Mouse (Mus musculus): ENCODE data around the gene Gid4. TPM values are rescaled to one million over a fixed set of nuclear protein-coding genes. Genes with fewer than 3 reads are reported as not detected.

Gid4 gene
- 26.6 and 30.0 TPM in 2 replicates for polyA plus RNA-seq (2016; fragmentation: Nextera tagmentation; extraction: Ambion mirVana)

- H3K36me3 ChIP-seq: no peaks in the 10 kb centered on the region
- WGBS: under 1% methylated on average over 79 of the region's 81 CpGs
Measured at GRCm38 (mm10) chr11:60416963-60417716, at the start of gene Gid4. TSS of gene Gid4 (plus strand) at chr11:60417145.

GRCm38 (mm10) chr11:60367256-60367655 is 49.7 kb upstream of the Gid4 start:
- 79% methylated on average over 3 of the region's 3 CpGs for WGBS
- H3K27ac ChIP-seq: no peak overlapping the region
- peaks cover 22% of the 10 kb centered on the region for H3K4me1 ChIP-seq (replicated peaks)
- no peaks in the 10 kb centered on the region for H3K27me3 ChIP-seq (ENCODE audit: insufficient read depth, poor library complexity, severe bottlenecking)
- no peaks in the 10 kb centered on the region for H3K36me3 ChIP-seq
- H3K9me3 ChIP-seq: no peaks in the 10 kb centered on the region
- no peak overlapping the region for H3K4me3 ChIP-seq
- DNase-seq (ENCODE audit: low spot score): no peak

More at GRCm38 (mm10) chr11:60416963-60417716, at the start of gene Gid4:
- peak; percentile 99 for DNase-seq (ENCODE audit: low spot score)
- Histone ChIP-seq H3K27ac (peak within 1 kb of the TSS; percentile 95), H3K4me1 (replicated peaks) (peaks cover 49% of the 10 kb centered on the region), H3K27me3 (ENCODE audit: insufficient read depth, poor library complexity, severe bottlenecking) (no peaks in the 10 kb centered on the region), H3K9me3 (no peaks in the 10 kb centered on the region), H3K4me3 (peak within 1 kb of the TSS; percentile 94)

GRCm38 (mm10) chr11:60368909-60369308 is 48.0 kb upstream of the Gid4 start:
- no peak for DNase-seq (ENCODE audit: low spot score)
- H3K4me1 ChIP-seq (replicated peaks): peaks cover 22% of the 10 kb centered on the region
- 81% methylated on average over 4 of the region's 4 CpGs for WGBS
- no peaks in the 10 kb centered on the region for H3K27me3 ChIP-seq (ENCODE audit: insufficient read depth, poor library complexity, severe bottlenecking)
- H3K4me3 ChIP-seq: no peak overlapping the region
- no peaks in the 10 kb centered on the region for H3K9me3 ChIP-seq
- H3K36me3 ChIP-seq: no peaks in the 10 kb centered on the region
- no peak overlapping the region for H3K27ac ChIP-seq

DNA sequence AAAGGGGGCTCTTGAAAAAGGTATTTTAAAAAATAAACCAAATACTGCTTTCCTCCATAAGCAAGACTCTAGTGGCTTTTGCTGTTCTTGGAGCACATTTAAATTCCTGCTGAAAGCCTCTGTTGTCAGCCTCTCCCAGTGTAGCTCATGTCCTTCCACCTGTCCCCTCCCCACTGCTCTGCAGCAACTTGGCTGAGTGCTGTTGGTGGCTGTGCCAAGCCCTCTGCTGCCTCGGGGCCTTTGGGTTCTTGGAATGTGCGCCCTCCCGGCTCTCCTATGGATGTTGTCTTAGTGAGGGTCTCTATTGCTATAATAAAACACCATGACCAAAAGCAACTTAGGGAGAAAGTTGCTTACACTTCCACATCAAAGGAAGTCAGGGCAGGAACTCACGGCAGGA is 47.5 kb upstream of the Gid4 start:
- DNase-seq (ENCODE audit: low spot score): no peak
- WGBS: 75% methylated on average over 4 of the region's 4 CpGs
- Histone ChIP-seq H3K9me3 (no peaks in the 10 kb centered on the region), H3K36me3 (no peaks in the 10 kb centered on the region), H3K4me3 (no peak overlapping the region), H3K27ac (no peak overlapping the region), H3K4me1 (replicated peaks) (peaks cover 22% of the 10 kb centered on the region), H3K27me3 (ENCODE audit: insufficient read depth, poor library complexity, severe bottlenecking) (no peaks in the 10 kb centered on the region)

DNA sequence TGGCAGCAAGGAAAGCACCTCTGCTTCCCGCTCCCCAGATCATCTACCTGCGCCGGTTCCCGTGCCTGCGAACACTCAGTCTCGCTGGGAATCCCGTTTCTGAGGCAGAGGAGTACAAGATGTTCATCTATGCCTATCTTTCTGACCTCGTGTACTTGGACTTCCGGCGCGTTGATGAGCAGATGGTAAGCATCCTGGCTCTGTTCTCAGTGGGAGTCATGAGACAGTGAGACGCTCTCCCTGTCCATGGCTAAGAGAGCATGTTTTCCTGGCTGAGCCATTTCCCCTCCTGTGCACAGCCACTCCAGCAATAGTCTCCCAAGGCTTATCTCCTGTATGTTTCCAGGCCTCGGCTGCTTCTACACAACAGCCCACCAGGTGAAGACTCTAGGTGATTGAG is 46.5 kb upstream of the Gid4 start:
- no peak overlapping the region for H3K27ac ChIP-seq
- no peaks in the 10 kb centered on the region for H3K36me3 ChIP-seq
- H3K9me3 ChIP-seq: no peaks in the 10 kb centered on the region
- DNase-seq (ENCODE audit: low spot score): no peak
- no peaks in the 10 kb centered on the region for H3K27me3 ChIP-seq (ENCODE audit: insufficient read depth, poor library complexity, severe bottlenecking)
- H3K4me1 ChIP-seq (replicated peaks): peaks cover 26% of the 10 kb centered on the region
- no peak overlapping the region for H3K4me3 ChIP-seq
- 88% methylated on average over 13 of the region's 13 CpGs for WGBS

DNA sequence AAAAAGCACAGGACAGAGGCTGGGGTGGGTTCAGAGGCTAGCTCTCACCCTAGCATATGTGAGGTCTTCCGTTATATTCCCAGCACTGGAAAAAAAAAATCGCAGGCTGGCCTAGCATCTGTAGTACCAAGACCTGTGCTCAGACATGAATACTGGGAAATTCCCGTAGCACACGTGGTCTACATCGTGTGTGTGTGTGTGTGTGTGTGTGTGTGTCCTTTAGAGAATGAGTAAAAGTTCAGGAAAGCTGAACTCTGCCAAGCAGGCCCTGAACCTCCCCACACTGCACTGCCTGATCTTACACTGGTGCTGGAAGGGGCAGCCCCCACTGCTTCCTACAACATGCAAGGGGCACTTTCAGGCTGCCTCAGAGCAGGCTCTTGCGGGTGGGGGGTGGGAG is 42.5 kb upstream of the Gid4 start:
- no peak overlapping the region for H3K27ac ChIP-seq
- peaks cover 8% of the 10 kb centered on the region for H3K4me1 ChIP-seq (replicated peaks)
- WGBS: 86% methylated on average over 6 of the region's 6 CpGs
- no peaks in the 10 kb centered on the region for H3K36me3 ChIP-seq
- no peak for DNase-seq (ENCODE audit: low spot score)
- H3K4me3 ChIP-seq: no peak overlapping the region
- no peaks in the 10 kb centered on the region for H3K9me3 ChIP-seq
- H3K27me3 ChIP-seq (ENCODE audit: insufficient read depth, poor library complexity, severe bottlenecking): no peaks in the 10 kb centered on the region

DNA sequence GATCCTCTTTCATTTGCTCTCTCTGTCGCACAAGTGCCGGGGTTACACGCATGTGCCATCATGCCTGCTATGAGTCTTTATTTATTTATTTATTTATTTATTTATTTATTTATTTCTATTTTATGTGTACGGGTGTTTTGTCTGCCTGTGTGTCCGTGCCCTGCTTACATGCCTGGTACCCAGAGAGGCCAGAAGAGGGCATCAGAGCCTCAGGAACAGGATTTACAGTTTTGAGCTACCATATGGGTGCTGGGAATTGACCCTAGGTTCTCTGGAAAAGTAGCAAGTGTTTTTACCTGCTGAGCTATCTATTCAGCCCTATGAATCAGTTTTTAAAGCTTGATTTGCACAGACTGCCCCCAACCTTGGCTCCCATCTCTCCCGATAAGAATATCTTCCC is 33.4 kb upstream of the Gid4 start:
- DNase-seq (ENCODE audit: low spot score): no peak
- H3K4me1 ChIP-seq (replicated peaks): peaks cover 25% of the 10 kb centered on the region
- no peak overlapping the region for H3K27ac ChIP-seq
- WGBS: 88% methylated on average over 6 of the region's 6 CpGs
- no peaks in the 10 kb centered on the region for H3K36me3 ChIP-seq
- no peak overlapping the region for H3K4me3 ChIP-seq
- no peaks in the 10 kb centered on the region for H3K9me3 ChIP-seq
- H3K27me3 ChIP-seq (ENCODE audit: insufficient read depth, poor library complexity, severe bottlenecking): peaks cover 5% of the 10 kb centered on the region; the same call in 1 of the 2 replicates

DNA sequence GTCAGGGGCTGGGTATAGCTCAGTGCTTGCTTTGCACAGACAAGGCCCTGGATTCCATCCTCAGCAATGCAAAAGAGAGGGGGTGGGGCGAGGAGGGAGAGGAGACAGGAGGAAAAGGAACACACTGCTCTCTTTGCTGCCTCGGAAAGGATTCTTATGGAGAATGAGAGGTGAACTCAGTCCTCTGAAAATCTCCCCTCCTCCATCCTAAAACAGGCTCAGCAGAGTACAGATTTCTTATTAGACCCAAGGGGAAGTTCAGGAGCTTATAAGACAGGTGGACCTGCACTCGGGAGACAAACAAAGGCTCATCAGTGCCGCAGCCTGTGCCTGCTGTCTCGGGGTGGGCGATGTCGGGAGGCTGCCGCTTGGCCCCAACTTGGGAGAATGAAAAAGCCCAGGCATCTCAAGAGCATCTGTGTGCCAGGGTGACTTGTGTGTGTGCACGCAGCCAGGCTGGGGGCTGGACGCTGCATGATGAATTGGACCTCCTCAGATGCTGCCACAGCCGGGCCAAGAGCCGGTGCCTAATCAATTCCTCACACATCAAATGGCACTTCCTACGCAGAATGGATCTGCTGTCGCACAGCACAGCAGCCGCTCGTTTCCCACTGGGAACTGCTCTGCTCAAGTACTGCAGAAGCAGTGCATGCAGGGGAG is 32.1 kb upstream of the Gid4 start:
- peak overlapping the region; percentile 85 for H3K27ac ChIP-seq
- H3K9me3 ChIP-seq: no peaks in the 10 kb centered on the region
- no peaks in the 10 kb centered on the region for H3K36me3 ChIP-seq
- H3K4me3 ChIP-seq: peak overlapping the region; percentile 43
- 5% methylated on average over 16 of the region's 16 CpGs for WGBS
- DNase-seq (ENCODE audit: low spot score): peak; percentile 51
- H3K4me1 ChIP-seq (replicated peaks): peaks cover 25% of the 10 kb centered on the region
- H3K27me3 ChIP-seq (ENCODE audit: insufficient read depth, poor library complexity, severe bottlenecking): peaks cover 5% of the 10 kb centered on the region; the same call in 1 of the 2 replicates

- H3K9me3 ChIP-seq: no peaks in the 10 kb centered on the region
- H3K36me3 ChIP-seq: no peaks in the 10 kb centered on the region
- peaks cover 25% of the 10 kb centered on the region for H3K4me1 ChIP-seq (replicated peaks)
- peaks cover 5% of the 10 kb centered on the region; the same call in 1 of the 2 replicates for H3K27me3 ChIP-seq (ENCODE audit: insufficient read depth, poor library complexity, severe bottlenecking)
- DNase-seq (ENCODE audit: low spot score): no peak
- H3K27ac ChIP-seq: 0 out of 2 replicates have a peak overlapping the region, but pooled peaks have one; percentile 85
- WGBS: 86% methylated on average over 5 of the region's 5 CpGs
- H3K4me3 ChIP-seq: no peak overlapping the region
Measured at GRCm38 (mm10) chr11:60385946-60386345, 31.0 kb upstream of the Gid4 start.

GRCm38 (mm10) chr11:60387944-60388343 is 29.0 kb upstream of the Gid4 start:
- DNase-seq (ENCODE audit: low spot score): no peak
- no peak overlapping the region for H3K4me3 ChIP-seq
- H3K36me3 ChIP-seq: no peaks in the 10 kb centered on the region
- WGBS: 90% methylated on average over 2 of the region's 2 CpGs
- no peaks in the 10 kb centered on the region for H3K9me3 ChIP-seq
- no peak overlapping the region for H3K27ac ChIP-seq
- peaks cover 19% of the 10 kb centered on the region for H3K4me1 ChIP-seq (replicated peaks)
- H3K27me3 ChIP-seq (ENCODE audit: insufficient read depth, poor library complexity, severe bottlenecking): peaks cover 5% of the 10 kb centered on the region; the same call in 1 of the 2 replicates

- H3K9me3 ChIP-seq: no peaks in the 10 kb centered on the region
- H3K4me3 ChIP-seq: no peak overlapping the region
- 91% methylated on average over 6 of the region's 6 CpGs for WGBS
- 0 out of 2 replicates have a peak, but pooled peaks cover 7% of the 10 kb centered on the region for H3K4me1 ChIP-seq (replicated peaks)
- H3K36me3 ChIP-seq: peaks cover 3% of the 10 kb centered on the region; the same call in 1 of the 2 replicates
- no peak for DNase-seq (ENCODE audit: low spot score)
- H3K27ac ChIP-seq: no peak overlapping the region
- no peaks in the 10 kb centered on the region for H3K27me3 ChIP-seq (ENCODE audit: insufficient read depth, poor library complexity, severe bottlenecking)
Measured at GRCm38 (mm10) chr11:60391346-60391745, 25.6 kb upstream of the Gid4 start.

DNA sequence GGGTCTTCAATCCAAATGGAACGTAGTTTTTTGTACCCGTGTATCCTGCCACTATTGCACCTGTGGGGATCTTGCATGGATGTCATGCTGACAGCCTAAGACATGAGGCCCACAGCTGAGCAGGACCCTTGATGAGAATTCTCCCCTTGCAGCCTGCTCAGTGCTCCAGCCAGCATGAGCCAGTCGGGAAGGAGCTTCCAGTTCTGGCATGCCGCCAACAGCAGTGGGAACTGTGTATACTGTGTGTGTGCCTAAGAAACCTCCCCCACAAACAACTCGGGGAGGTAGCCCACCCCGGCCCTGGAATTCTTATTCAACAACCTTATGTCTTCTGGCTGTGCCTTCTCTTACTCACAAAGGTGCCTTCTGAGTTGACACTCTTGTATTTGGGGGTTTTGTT is 20.4 kb upstream of the Gid4 start:
- Histone ChIP-seq H3K27ac (no peak overlapping the region), H3K4me1 (replicated peaks) (0 out of 2 replicates have a peak, but pooled peaks cover 7% of the 10 kb centered on the region), H3K4me3 (no peak overlapping the region), H3K36me3 (peaks cover 30% of the 10 kb centered on the region), H3K27me3 (ENCODE audit: insufficient read depth, poor library complexity, severe bottlenecking) (no peaks in the 10 kb centered on the region), H3K9me3 (no peaks in the 10 kb centered on the region)
- DNase-seq (ENCODE audit: low spot score): no peak
- 83% methylated on average over 6 of the region's 6 CpGs for WGBS

DNA sequence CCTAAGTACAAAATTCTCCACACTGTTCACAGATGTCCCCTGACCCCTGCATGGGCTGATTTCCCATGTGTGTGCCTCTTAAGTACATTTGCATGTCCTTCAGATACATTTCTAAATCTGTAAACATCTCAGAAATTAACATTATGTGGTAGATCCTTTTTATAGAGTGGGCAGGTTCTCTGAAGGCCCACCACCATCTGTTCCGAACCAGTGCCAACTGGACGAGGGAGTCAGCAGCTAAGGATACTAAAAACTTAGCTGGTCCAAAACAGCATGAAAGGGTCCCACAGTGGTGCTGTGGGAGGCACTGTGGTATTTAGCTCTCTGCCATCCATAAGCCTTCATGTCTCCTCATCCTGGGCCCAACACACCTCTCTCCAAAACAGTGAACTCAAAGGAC is 19.8 kb upstream of the Gid4 start:
- DNase-seq (ENCODE audit: low spot score): no peak
- Histone ChIP-seq H3K9me3 (no peaks in the 10 kb centered on the region), H3K27me3 (ENCODE audit: insufficient read depth, poor library complexity, severe bottlenecking) (no peaks in the 10 kb centered on the region), H3K27ac (no peak overlapping the region), H3K36me3 (peaks cover 37% of the 10 kb centered on the region), H3K4me1 (replicated peaks) (0 out of 2 replicates have a peak, but pooled peaks cover 7% of the 10 kb centered on the region), H3K4me3 (no peak overlapping the region)
- WGBS: 90% methylated on average over 2 of the region's 2 CpGs
